Mouse (Mus musculus) liver, embryonic 14.5 days (tissue): ENCODE results near the gene 9130019O22Rik.
"Not testable (repeated sequence)": the region's sequence is repeated elsewhere in the genome, so short reads cannot be mapped to it uniquely, and the experiment has no call there.

ENCODE experiments used
- CTCF ChIP-seq: IDR thresholded peaks from 2 replicates; pipeline ENCODE4 v1.5.1; 2016; ENCODE audit warnings: antibody characterized with exemption, low read depth, control low read depth
- EP300 ChIP-seq: IDR thresholded peaks from 2 replicates; pipeline ENCODE4 v1.6.1; 2016; ENCODE audit warnings: antibody characterized with exemption, low read depth

DNA sequence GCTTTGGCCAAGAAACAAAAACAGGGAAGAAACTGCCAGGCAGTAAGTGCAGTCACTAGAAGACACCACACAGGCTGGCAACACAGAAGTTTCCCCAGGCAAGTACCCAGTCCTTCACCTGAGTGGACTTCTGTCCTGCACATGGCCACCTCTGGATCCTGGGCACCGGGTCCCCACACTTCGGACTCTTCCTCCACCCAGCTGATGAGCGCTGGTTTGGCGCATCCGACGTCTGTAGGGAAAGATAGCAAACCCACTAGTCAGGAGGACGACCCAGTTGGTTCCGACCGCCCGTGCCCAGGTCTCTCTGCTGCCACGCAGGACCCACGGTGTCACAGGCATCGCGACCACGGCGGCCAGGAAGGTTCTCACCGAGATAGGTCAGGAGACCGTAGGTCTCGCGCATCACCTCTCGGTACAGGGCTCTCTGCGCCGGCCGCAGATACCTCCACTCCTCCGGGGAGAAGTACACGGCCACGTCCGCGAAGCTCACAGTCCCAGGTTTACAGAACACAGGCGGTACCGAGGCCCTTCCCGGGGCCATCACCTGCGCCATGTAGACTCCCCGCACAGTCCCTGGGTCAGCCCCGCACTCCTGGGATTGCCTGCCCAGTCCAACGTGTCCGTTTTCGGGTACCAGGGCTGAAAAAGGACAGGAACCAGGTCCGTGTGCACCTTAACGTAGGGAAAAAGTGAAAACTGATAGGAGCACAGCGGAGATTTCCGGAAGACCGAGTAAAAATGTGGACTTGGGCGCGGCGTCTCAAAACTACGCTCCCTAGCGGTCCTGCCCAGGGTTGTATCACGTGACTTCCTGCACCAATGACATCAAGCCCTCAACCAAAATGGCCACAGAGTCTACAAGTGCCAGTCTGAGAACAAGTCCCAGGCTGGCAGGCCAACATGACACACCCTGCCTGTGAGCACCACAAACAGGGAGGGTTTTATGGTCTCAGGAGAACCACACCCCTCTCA lies 11.4 kb downstream of the 9130019O22Rik start, which contains the start of gene Zfp747:
- TF ChIP-seq CTCF: peak; percentile 86
- TF ChIP-seq EP300: not testable (repeated sequence)
